Mouse (Mus musculus) thymus, postnatal 0 days (tissue): ENCODE results near the gene Slc38a7. TPM values are rescaled to one million over a fixed set of nuclear protein-coding genes. Genes with fewer than 3 reads are reported as not detected.
"Not testable (repeated sequence)": the region's sequence is repeated elsewhere in the genome, so short reads cannot be mapped to it uniquely, and the experiment has no call there.

Experiments
- DNase-seq: peaks from one replicate; pipeline ENCODE4 v3.0.0-alpha.2; 2015; ENCODE audit warnings: low spot score
- polyA plus RNA-seq: library from polyadenylated mRNA; unstranded; fragments of >200 nt; fragmentation: Nextera tagmentation; extraction: Ambion mirVana; gene quantifications from 2 replicates; pipeline ENCODE4 v1.2.1, GENCODE M21; 2015

The Slc38a7 gene
- polyA plus RNA-seq, 1 experiment from 2014 or later: 6.4 TPM

GRCm38 (mm10) chr8:95807861-95808260 is 45.5 kb downstream of the Slc38a7 start:
- DNase-seq: peak; percentile 96

- DNase-seq: peak; percentile 97
These were observed 46.0 kb downstream of the Slc38a7 start, which contains the start of gene Cnot1 for GRCm38 (mm10) chr8:95807331-95807843. Gene Cnot1, minus strand, starts transcription at chr8:95807464.

GRCm38 (mm10) chr8:95806461-95807191 is 46.7 kb downstream of the Slc38a7 start:
- DNase-seq: peak; percentile 85

- DNase-seq: no peak
These were observed 47.9 kb downstream of the Slc38a7 start for GRCm38 (mm10) chr8:95805482-95805881.

- no peak for DNase-seq
These were observed 51.1 kb downstream of the Slc38a7 start for GRCm38 (mm10) chr8:95802231-95802630.

- no peak for DNase-seq
These were observed 51.8 kb downstream of the Slc38a7 start for GRCm38 (mm10) chr8:95801476-95802064.

- no peak for DNase-seq
These were observed 53.0 kb downstream of the Slc38a7 start for GRCm38 (mm10) chr8:95800353-95800752.

- DNase-seq: peak; percentile 13
These were observed 53.4 kb downstream of the Slc38a7 start for GRCm38 (mm10) chr8:95799891-95800290.

GRCm38 (mm10) chr8:95799117-95799516 is 54.2 kb downstream of the Slc38a7 start:
- no peak for DNase-seq

GRCm38 (mm10) chr8:95795333-95796061 is 57.8 kb downstream of the Slc38a7 start:
- DNase-seq: not testable (repeated sequence)

Other genes with a start within 250 kb of the Slc38a7 start
- gene Gins3, start 220.1 kb downstream of the Slc38a7 start, polyA plus RNA-seq: 19.5 and 21.7 TPM in 2 replicates
- 3.2 and 4.1 TPM in 2 replicates for gene Ndrg4, start 176.6 kb downstream of the Slc38a7 start, polyA plus RNA-seq
- 19.7 and 20.4 TPM in 2 replicates for gene Setd6, start 137.7 kb downstream of the Slc38a7 start, polyA plus RNA-seq
- gene Cnot1, start 46.1 kb downstream of the Slc38a7 start, polyA plus RNA-seq: 45.2 and 48.8 TPM in 2 replicates
- 437 and 462 TPM in 2 replicates for gene Sap18b, start 28.2 kb downstream of the Slc38a7 start, polyA plus RNA-seq
- gene Got2, start 35.0 kb upstream of the Slc38a7 start, polyA plus RNA-seq: 121 and 125 TPM in 2 replicates